Mouse (Mus musculus) A20 (cell line): Measurements from ENCODE around the gene Lrrc19.
"Not testable (repeated sequence)": the region's sequence is repeated elsewhere in the genome, so short reads cannot be mapped to it uniquely, and the experiment has no call there.

Experiments used
- DNase-seq: peaks from one replicate; pipeline ENCODE4 v3.0.0-alpha.2; 2011; ENCODE audit warnings: low read depth, low spot score

Lrrc19 gene

GRCm38 (mm10) chr4:94649920-94650319, at the start of gene Lrrc19:
Gene Lrrc19 (minus strand): TSS chr4:94650144.
- no peak for DNase-seq

- DNase-seq, result no peak
These were observed 46.4 kb upstream of the Lrrc19 start for GRCm38 (mm10) chr4:94696368-94696767.

GRCm38 (mm10) chr4:94692175-94692574, 42.2 kb upstream of the Lrrc19 start:
- no peak for DNase-seq

- no peak for DNase-seq
These were observed 41.1 kb upstream of the Lrrc19 start for GRCm38 (mm10) chr4:94691078-94691477.

- not testable (repeated sequence) for DNase-seq
These were observed 39.9 kb upstream of the Lrrc19 start for GRCm38 (mm10) chr4:94689804-94690203.

GRCm38 (mm10) chr4:94683305-94683704, 33.4 kb upstream of the Lrrc19 start:
- no peak for DNase-seq

- DNase-seq, result no peak
These were observed 32.1 kb upstream of the Lrrc19 start for GRCm38 (mm10) chr4:94682029-94682428.

- no peak for DNase-seq
These were observed 31.2 kb upstream of the Lrrc19 start for GRCm38 (mm10) chr4:94681181-94681580.

GRCm38 (mm10) chr4:94680662-94681061, 30.7 kb upstream of the Lrrc19 start:
- no peak for DNase-seq

GRCm38 (mm10) chr4:94669718-94670117, 19.8 kb upstream of the Lrrc19 start:
- DNase-seq, result peak; percentile 38

- DNase-seq, result not testable (repeated sequence)
These were observed 657 bp upstream of the Lrrc19 start for GRCm38 (mm10) chr4:94650426-94651175.

- DNase-seq, result no peak
These were observed 6.8 kb downstream of the Lrrc19 start for GRCm38 (mm10) chr4:94643141-94643540.

GRCm38 (mm10) chr4:94620077-94620476, 29.9 kb downstream of the Lrrc19 start:
- no peak for DNase-seq

GRCm38 (mm10) chr4:94614627-94615006, 35.3 kb downstream of the Lrrc19 start:
- no peak for DNase-seq

- DNase-seq, result peak; percentile 96
These were observed 35.8 kb downstream of the Lrrc19 start, which contains the start of gene Ift74 for GRCm38 (mm10) chr4:94613972-94614626. Gene Ift74 (plus strand): TSS chr4:94614491.

GRCm38 (mm10) chr4:94610339-94610738, 39.6 kb downstream of the Lrrc19 start:
- no peak for DNase-seq

- no peak for DNase-seq
These were observed 44.4 kb downstream of the Lrrc19 start for GRCm38 (mm10) chr4:94605591-94605990.

GRCm38 (mm10) chr4:94604452-94605019, 45.4 kb downstream of the Lrrc19 start:
- DNase-seq, result no peak

GRCm38 (mm10) chr4:94603031-94603629, 46.8 kb downstream of the Lrrc19 start, which contains the start of gene Plaa:
Gene Plaa (minus strand): TSS chr4:94603244.
- peak; percentile 97 for DNase-seq

GRCm38 (mm10) chr4:94602496-94603030, 47.4 kb downstream of the Lrrc19 start:
- no peak for DNase-seq

GRCm38 (mm10) chr4:94601395-94601794, 48.5 kb downstream of the Lrrc19 start:
- DNase-seq, result peak; percentile 52

GRCm38 (mm10) chr4:94592709-94593108, 57.2 kb downstream of the Lrrc19 start:
- DNase-seq, result no peak
